32 mouse cellular contexts compared by ENCODE assay signal in genomic region chr9:45586475-45586874, GRCm38 (mm10).
A peak's percentile ranks its signal among the peaks of the same experiment; 100 is the strongest.
DNase-seq lines count a peak whose midpoint lies in the region; ATAC-seq and TF ChIP-seq lines count a peak whose summit lies in the region.
"Had no signal": no experiment of that assay in that cellular context is flagged by ENCODE, and none has a peak within 500 bp of the region (broad histone marks: within the 10 kb centered on the region; RNA-seq: fewer than 3 reads in every experiment).

No protein-coding gene starts in this region.

- intact Hi-C loops in left cerebral cortex, adult 2 months (cut with DNase I), result no loop called here
- intact Hi-C loops in left cerebral cortex, postnatal 14 days (cut with DNase I), result loop anchor here (5.0 kb wide), 1 partner anchor 166 kb away; no protein-coding TSS in a partner anchor
- intact Hi-C loops in heart, postnatal 14 days (cut with DNase I), result no loop called here

- H3K4me3 ChIP-seq in forebrain, embryonic 13.5 days, result no peak overlapping the region
- H3K4me3 ChIP-seq in forebrain, embryonic 11.5 days (ENCODE audit: low read depth, low read length), result no peak overlapping the region
- H3K4me3 ChIP-seq in left cerebral cortex, adult 2 months, result no peak overlapping the region
- no peak overlapping the region for H3K4me3 ChIP-seq in CH12.LX (replicated peaks in 1 of 3; ENCODE audit: low read depth in 2 of 3, low read length in 2 of 3, poor library complexity in 1 of 3)
- H3K4me3 ChIP-seq in hindbrain, embryonic 12.5 days, result no peak overlapping the region
- H3K4me3 ChIP-seq in kidney, adult 2 months (ENCODE audit: insufficient read depth, low read depth, low read length), result no peak overlapping the region
- H3K4me3 ChIP-seq: heart, embryonic 10.5 days; heart, embryonic 15.5 days; limb, embryonic 13.5 days; megakaryocyte, embryonic 14.5 days; midbrain, embryonic 13.5 days; neural tube, embryonic 15.5 days had no signal

- no peak for TF ChIP-seq RAD21 in CH12.LX (IDR thresholded peaks at IDR 0.05; ENCODE audit: low read depth, low read length)

- 75% methylated on average over 9 of the region's 9 CpGs for WGBS in forebrain, embryonic 13.5 days
- 81% methylated on average over 9 of the region's 9 CpGs for WGBS in forebrain, embryonic 11.5 days
- 51% methylated on average over 9 of the region's 9 CpGs for WGBS in hindbrain, embryonic 12.5 days
- 62% methylated on average over 9 of the region's 9 CpGs for WGBS in kidney, adult 2 months

- no peaks in the 10 kb centered on the region for H3K36me3 ChIP-seq in forebrain, embryonic 13.5 days (ENCODE audit: poor library complexity, severe bottlenecking)
- no peaks in the 10 kb centered on the region for H3K36me3 ChIP-seq in forebrain, embryonic 11.5 days (ENCODE audit: control insufficient read depth, insufficient read depth, low read length)
- H3K36me3 ChIP-seq in CH12.LX (replicated peaks in 1 of 2; ENCODE audit: control insufficient read depth in 1 of 2, insufficient read depth in 1 of 2, low read length in 1 of 2), result no peaks in the 10 kb centered on the region
- H3K36me3 ChIP-seq in hindbrain, embryonic 12.5 days, result no peaks in the 10 kb centered on the region
- no peaks in the 10 kb centered on the region for H3K36me3 ChIP-seq in kidney, adult 2 months (ENCODE audit: control insufficient read depth, insufficient read depth, low read length)
- H3K36me3 ChIP-seq: heart, embryonic 10.5 days; heart, embryonic 15.5 days; limb, embryonic 13.5 days; midbrain, embryonic 13.5 days; neural tube, embryonic 15.5 days had no signal

- no peaks in the 10 kb centered on the region for H3K79me2 ChIP-seq in CH12.LX (replicated peaks; ENCODE audit: control insufficient read depth, extremely low read depth, insufficient read depth, poor library complexity, severe bottlenecking)

- no peak for TF ChIP-seq EP300 in CH12.LX (IDR thresholded peaks at IDR 0.05; ENCODE audit: low read length)

- no peak for DNase-seq in forebrain, embryonic 11.5 days (ENCODE audit: low spot score)
- DNase-seq in left cerebral cortex, adult 2 months (ENCODE audit: extremely low spot score in 1 of 2, low spot score in 2 of 2), result no peak
- DNase-seq in left cerebral cortex, postnatal 14 days (ENCODE audit: low spot score in 2 of 2), result no peak
- DNase-seq in CH12.LX (ENCODE audit: extremely low read depth), result peak; percentile 10
- no peak for DNase-seq in kidney, adult 2 months
- DNase-seq in heart, postnatal 14 days, result no peak
- DNase-seq: adrenal gland, postnatal 25 days; cerebellum, adult 2 months; cerebellum, postnatal 14 days; gastrocnemius, postnatal 25 days; heart, adult 11 months; heart, postnatal 36 days; kidney, adult 18-20 months; kidney, postnatal 36 days; layer of hippocampus, postnatal 36 days; lung, adult 18-20 months; lung, postnatal 4 days; right cerebral cortex, adult 18-20 months; spleen, adult 18-20 months; thymus, adult 18-20 months; thymus, postnatal 25 days had no signal

- peak overlapping the region; percentile 1; the same call in 1 of the 2 replicates for H3K27ac ChIP-seq in forebrain, embryonic 13.5 days
- H3K27ac ChIP-seq in forebrain, embryonic 11.5 days (ENCODE audit: low read depth, low read length), result no peak overlapping the region
- H3K27ac ChIP-seq in left cerebral cortex, adult 2 months, result peak overlapping the region; percentile 21; the same call in 1 of the 2 replicates
- no peak overlapping the region for H3K27ac ChIP-seq in CH12.LX (ENCODE audit: insufficient read depth, low read depth)
- H3K27ac ChIP-seq in hindbrain, embryonic 12.5 days, result no peak overlapping the region
- no peak overlapping the region for H3K27ac ChIP-seq in kidney, adult 2 months (ENCODE audit: insufficient read depth, low read depth, low read length)
- H3K27ac ChIP-seq: heart, embryonic 10.5 days; heart, embryonic 15.5 days; limb, embryonic 13.5 days; midbrain, embryonic 13.5 days; neural tube, embryonic 15.5 days; stomach, postnatal 0 days had no signal

- no peak overlapping the region for H3K4me2 ChIP-seq in forebrain, embryonic 13.5 days
- no peak overlapping the region for H3K4me2 ChIP-seq in forebrain, embryonic 11.5 days (ENCODE audit: low read depth, low read length, severe bottlenecking)
- no peak overlapping the region for H3K4me2 ChIP-seq in CH12.LX (ENCODE audit: insufficient read depth, low read depth, poor library complexity, severe bottlenecking)
- no peak overlapping the region for H3K4me2 ChIP-seq in hindbrain, embryonic 12.5 days (replicated peaks)
- H3K4me2 ChIP-seq: heart, embryonic 15.5 days; limb, embryonic 13.5 days; liver, embryonic 11.5 days; midbrain, embryonic 13.5 days; neural tube, embryonic 15.5 days had no signal

- dilution Hi-C loops in CH12.LX (cut with MboI; ENCODE audit: extremely low pct_ligation_motif_present, extremely low pct_unique_long_range_greater_than_20kb, low sequenced_read_pairs), result no loop called here

- ATAC-seq in forebrain, embryonic 13.5 days, result no peak
- ATAC-seq in forebrain, embryonic 11.5 days (replicated peaks; ENCODE audit: low FRiP score), result no peak
- peak; percentile 63 for ATAC-seq in hindbrain, embryonic 12.5 days (ENCODE audit: low FRiP score)
- ATAC-seq: lung, postnatal 0 days had no signal

- TF ChIP-seq POLR2A in CH12.LX (IDR thresholded peaks at IDR 0.05; ENCODE audit: low read depth, low read length), result no peak
- TF ChIP-seq POLR2A in kidney, adult 2 months (IDR thresholded peaks at IDR 0.05; ENCODE audit: low read depth, low read length), result no peak

- H3K27me3 ChIP-seq in forebrain, embryonic 13.5 days, result no peaks in the 10 kb centered on the region
- H3K27me3 ChIP-seq in forebrain, embryonic 11.5 days (ENCODE audit: control insufficient read depth, insufficient read depth, low read length), result no peaks in the 10 kb centered on the region
- peaks cover 74% of the 10 kb centered on the region for H3K27me3 ChIP-seq in CH12.LX (replicated peaks)
- no peaks in the 10 kb centered on the region for H3K27me3 ChIP-seq in hindbrain, embryonic 12.5 days
- no peaks in the 10 kb centered on the region for H3K27me3 ChIP-seq in kidney, adult 2 months (replicated peaks; ENCODE audit: control insufficient read depth, insufficient read depth, low read length)
- H3K27me3 ChIP-seq: limb, embryonic 13.5 days; neural tube, embryonic 15.5 days had no signal

- no peak for TF ChIP-seq CTCF in left cerebral cortex, adult 2 months (IDR thresholded peaks at IDR 0.05)
- no peak for TF ChIP-seq CTCF in CH12.LX (conservative IDR thresholded peaks at IDR 0.05 in 1 of 2, IDR thresholded peaks at IDR 0.05 in 1 of 2; ENCODE audit: low read depth in 2 of 2, low read length in 2 of 2)
- no peak for TF ChIP-seq CTCF in kidney, adult 2 months (conservative IDR thresholded peaks at IDR 0.05; ENCODE audit: insufficient read depth, insufficient read length, low read depth, low read length)

- in situ Hi-C loops in CH12.LX (cut with MboI; ENCODE audit: low pct_ligation_motif_present, low pct_unique_long_range_greater_than_20kb, low sequenced_read_pairs), result no loop called here

- no peak overlapping the region for H3K9ac ChIP-seq in forebrain, embryonic 13.5 days
- H3K9ac ChIP-seq in forebrain, embryonic 11.5 days (ENCODE audit: low read length), result no peak overlapping the region
- no peak overlapping the region for H3K9ac ChIP-seq in CH12.LX (ENCODE audit: insufficient read depth, low read depth)
- no peak overlapping the region for H3K9ac ChIP-seq in hindbrain, embryonic 12.5 days
- H3K9ac ChIP-seq: heart, embryonic 15.5 days; limb, embryonic 13.5 days; midbrain, embryonic 13.5 days; neural tube, embryonic 15.5 days had no signal

- H3K9me3 ChIP-seq in forebrain, embryonic 13.5 days (replicated peaks), result no peaks in the 10 kb centered on the region
- no peaks in the 10 kb centered on the region for H3K9me3 ChIP-seq in forebrain, embryonic 11.5 days (ENCODE audit: control insufficient read depth, low read length)
- H3K9me3 ChIP-seq in CH12.LX (replicated peaks; ENCODE audit: low read length), result no peaks in the 10 kb centered on the region
- no peaks in the 10 kb centered on the region for H3K9me3 ChIP-seq in hindbrain, embryonic 12.5 days (replicated peaks)
- H3K9me3 ChIP-seq: heart, embryonic 10.5 days; heart, embryonic 15.5 days; limb, embryonic 13.5 days; megakaryocyte, embryonic 14.5 days; midbrain, embryonic 13.5 days; neural tube, embryonic 15.5 days had no signal

- peaks cover 23% of the 10 kb centered on the region for H3K4me1 ChIP-seq in forebrain, embryonic 13.5 days
- H3K4me1 ChIP-seq in forebrain, embryonic 11.5 days (replicated peaks; ENCODE audit: control insufficient read depth, insufficient read depth, low read length), result no peaks in the 10 kb centered on the region
- H3K4me1 ChIP-seq in CH12.LX (ENCODE audit: control insufficient read depth in 1 of 2, insufficient read depth in 2 of 2), result peaks cover 0 to 6% of the 10 kb centered on the region in 2 experiments; a peak in 1 of 4 replicates
- peaks cover 4% of the 10 kb centered on the region; the same call in 1 of the 2 replicates for H3K4me1 ChIP-seq in hindbrain, embryonic 12.5 days
- no peaks in the 10 kb centered on the region for H3K4me1 ChIP-seq in kidney, adult 2 months (ENCODE audit: control insufficient read depth, insufficient read depth, low read length)
- H3K4me1 ChIP-seq: heart, embryonic 10.5 days; heart, embryonic 15.5 days; limb, embryonic 13.5 days; megakaryocyte, embryonic 14.5 days had no signal

TF ChIP-seq in CH12.LX, 34 proteins besides CTCF, POLR2A, EP300 and RAD21:
- TF ChIP-seq SMC3 (IDR thresholded peaks at IDR 0.05; ENCODE audit: low read depth, low read length) (no peak), ZC3H11A (IDR thresholded peaks at IDR 0.05; ENCODE audit: low read depth, low read length) (no peak), MXI1 (IDR thresholded peaks at IDR 0.05; ENCODE audit: low read depth, low read length) (no peak), ETS1 (conservative IDR thresholded peaks at IDR 0.05; ENCODE audit: low read depth, low read length) (no peak), ZMIZ1 (IDR thresholded peaks at IDR 0.05; ENCODE audit: low read depth, low read length) (no peak), RCOR1 (conservative IDR thresholded peaks at IDR 0.05; ENCODE audit: low read depth, low read length) (no peak), KAT2A (IDR thresholded peaks at IDR 0.05; ENCODE audit: insufficient replicate concordance, low read length) (no peak), USF2 (conservative IDR thresholded peaks at IDR 0.05; ENCODE audit: low read depth, low read length) (no peak), MAFK (IDR thresholded peaks at IDR 0.05; ENCODE audit: insufficient replicate concordance, low read length) (no peak), JUND (conservative IDR thresholded peaks at IDR 0.05; ENCODE audit: low read depth, low read length) (no peak), MYC (IDR thresholded peaks at IDR 0.05; ENCODE audit: low read depth, low read length) (no peak), MAX (IDR thresholded peaks at IDR 0.05; ENCODE audit: low read length) (no peak), NRF1 (IDR thresholded peaks at IDR 0.05; ENCODE audit: low read depth, low read length) (no peak), CHD1 (IDR thresholded peaks at IDR 0.05; ENCODE audit: low read depth, low read length) (no peak), ELF1 (IDR thresholded peaks at IDR 0.05; ENCODE audit: low read depth, low read length) (no peak)

Comparison
In these comparisons a context has a peak if more than half of its experiments do, and no peak if none do; other contexts are left out.
1. H3K27ac ChIP-seq: peak in forebrain, embryonic 13.5 days (single experiment) and left cerebral cortex, adult 2 months (single experiment); none in forebrain, embryonic 11.5 days (single experiment), CH12.LX (single experiment), hindbrain, embryonic 12.5 days (single experiment) and kidney, adult 2 months (single experiment).